Mouse (Mus musculus): ENCODE measurements at regions not wholly inside any gene's neighbourhood (a gene's known extent, or its start where the extent isn't known, plus 50 kb on each side); places are given as distances from the start of the nearest gene placed in this dataset.

GRCm38 (mm10) chr11:112982165-112982801 is 200.3 kb downstream of the Sox9 start:
- no peak for TF ChIP-seq CTCF (conservative IDR thresholded peaks at IDR 0.05 in 1 of 2, IDR thresholded peaks at IDR 0.05 in 1 of 2; ENCODE audit: low read depth in 2 of 2, low read length in 2 of 2)
- TF ChIP-seq POLR2A (IDR thresholded peaks at IDR 0.05; ENCODE audit: low read depth, low read length) = no peak
- TF ChIP-seq NELFE (IDR thresholded peaks at IDR 0.05; ENCODE audit: low read depth, low read length) = no peak
- TF ChIP-seq JUN (IDR thresholded peaks at IDR 0.05; ENCODE audit: insufficient read depth, low read depth, low read length) = no peak
